Comparison of ENCODE assay signal across 20 mouse cellular contexts in the genomic region with DNA sequence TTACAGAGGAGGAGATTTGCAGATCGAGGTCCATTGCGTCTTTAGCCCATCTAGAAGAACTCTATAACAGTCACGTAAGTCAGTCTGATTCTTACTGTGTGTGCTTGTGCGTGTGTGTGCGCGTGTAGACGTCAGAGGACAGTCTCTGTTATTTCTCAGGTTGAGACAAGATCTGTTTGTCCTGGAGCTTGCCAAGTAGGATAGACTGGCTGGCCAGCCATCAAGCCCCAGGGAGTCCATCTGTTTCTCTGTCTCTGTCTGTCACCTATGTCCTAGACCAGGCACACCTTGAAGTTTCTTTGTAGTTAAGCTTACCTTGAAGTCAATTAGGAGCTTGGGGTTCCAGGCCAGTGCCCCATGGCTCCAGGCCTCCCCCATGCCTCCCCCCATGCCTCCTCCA. TPM values are rescaled to one million over a fixed set of nuclear protein-coding genes. Genes with fewer than 3 reads are reported as not detected.
A peak's percentile ranks its signal among the peaks of the same experiment; 100 is the strongest.
DNase-seq lines count a peak whose midpoint lies in the region; ATAC-seq lines count a peak whose summit lies in the region.
"Had no signal": no experiment of that assay in that cellular context is flagged by ENCODE, and none has a peak within 500 bp of the region (broad histone marks: within the 10 kb centered on the region; RNA-seq: fewer than 3 reads in every experiment).

No protein-coding gene starts in this region.

- H3K27me3 ChIP-seq in midbrain, embryonic 11.5 days (ENCODE audit: control insufficient read depth, insufficient read depth, low read length): no peaks in the 10 kb centered on the region
- H3K27me3 ChIP-seq: embryonic facial prominence, embryonic 13.5 days; forebrain, embryonic 12.5 days; hindbrain, embryonic 12.5 days had no signal

- H3K36me3 ChIP-seq in midbrain, embryonic 11.5 days (ENCODE audit: control insufficient read depth, insufficient read depth, low read length): peaks cover 32% of the 10 kb centered on the region

- H3K27ac ChIP-seq in midbrain, embryonic 11.5 days (ENCODE audit: low read depth, low read length): no peak overlapping the region
- H3K27ac ChIP-seq: embryonic facial prominence, embryonic 13.5 days; forebrain, embryonic 12.5 days; heart, embryonic 10.5 days; hindbrain, embryonic 12.5 days had no signal

- H3K4me1 ChIP-seq in midbrain, embryonic 11.5 days (ENCODE audit: control insufficient read depth, insufficient read depth, low read length): no peaks in the 10 kb centered on the region
- H3K4me1 ChIP-seq: embryonic facial prominence, embryonic 13.5 days; forebrain, embryonic 12.5 days; heart, embryonic 10.5 days; hindbrain, embryonic 12.5 days had no signal

- WGBS in midbrain, embryonic 11.5 days: 96% methylated on average over 7 of the region's 7 CpGs

- H3K4me3 ChIP-seq in midbrain, embryonic 11.5 days (ENCODE audit: low read depth, low read length): no peak overlapping the region
- H3K4me3 ChIP-seq: embryonic facial prominence, embryonic 13.5 days; forebrain, embryonic 12.5 days; heart, embryonic 10.5 days; hindbrain, embryonic 12.5 days had no signal

- H3K4me2 ChIP-seq in midbrain, embryonic 11.5 days: no peak overlapping the region
- H3K4me2 ChIP-seq: embryonic facial prominence, embryonic 13.5 days; forebrain, embryonic 12.5 days; hindbrain, embryonic 12.5 days had no signal

- H3K9me3 ChIP-seq in midbrain, embryonic 11.5 days (ENCODE audit: control insufficient read depth, low read length): no peaks in the 10 kb centered on the region
- H3K9me3 ChIP-seq: embryonic facial prominence, embryonic 13.5 days; forebrain, embryonic 12.5 days; heart, embryonic 10.5 days; hindbrain, embryonic 12.5 days had no signal

- ATAC-seq in midbrain, embryonic 11.5 days (ENCODE audit: low FRiP score): no peak
- ATAC-seq: forebrain, embryonic 16.5 days; hindbrain, embryonic 16.5 days; inflammation-experienced regulatory T-cells, adult 6 months; intestine, postnatal 0 days had no signal

- DNase-seq in cerebellum, adult 11-12 months: peak; percentile 77
- DNase-seq in cerebellum, postnatal 4 days (ENCODE audit: low spot score in 2 of 2): no peak
- DNase-seq in cerebellum, adult 8-10 months: peak; percentile 61
- peak; percentile 66 to 80 for DNase-seq in cerebellum, postnatal 14 days
- no peak for DNase-seq in midbrain, embryonic 11.5 days (ENCODE audit: low spot score, missing footprints)
- DNase-seq in embryo, embryonic 10.5 days (ENCODE audit: low spot score): no peak
- no peak for DNase-seq in retina, postnatal 1 day
- DNase-seq: adrenal gland, postnatal 14 days; gastrocnemius, postnatal 10 days; heart, adult 18-20 months; heart, postnatal 10 days; heart, postnatal 4 days had no signal

- H3K9ac ChIP-seq in midbrain, embryonic 11.5 days (ENCODE audit: low read length): no peak overlapping the region
- H3K9ac ChIP-seq: embryonic facial prominence, embryonic 13.5 days; forebrain, embryonic 12.5 days; hindbrain, embryonic 12.5 days had no signal

RNA-seq across cellular contexts. Expression of a gene that starts 16.1 kb away (rescaled TPM):
- polyA plus RNA-seq in midbrain, embryonic 11.5 days (2014; fragmentation: Nextera tagmentation; extraction: Ambion mirVana): 21.0 and 23.2 TPM in 2 replicates

RNA-seq across cellular contexts. Expression of a gene that starts 17.1 kb away (rescaled TPM):
- 22.0 and 25.2 TPM in 2 replicates for polyA plus RNA-seq in midbrain, embryonic 11.5 days (2014; fragmentation: Nextera tagmentation; extraction: Ambion mirVana)

RNA-seq across cellular contexts. Expression of a gene that starts 43.5 kb away (rescaled TPM):
- polyA plus RNA-seq in midbrain, embryonic 11.5 days (2014; fragmentation: Nextera tagmentation; extraction: Ambion mirVana): 9.6 and 10.6 TPM in 2 replicates

RNA-seq across cellular contexts. Expression of a gene that starts 55.2 kb away (rescaled TPM):
- 33.3 and 36.0 TPM in 2 replicates for polyA plus RNA-seq in midbrain, embryonic 11.5 days (2014; fragmentation: Nextera tagmentation; extraction: Ambion mirVana)

Comparison
In these comparisons a context has a peak if more than half of its experiments do, and no peak if none do; other contexts are left out.
1. DNase-seq: peak in cerebellum, adult 11-12 months (single experiment), cerebellum, adult 8-10 months (single experiment) and cerebellum, postnatal 14 days (2 of 2); none in cerebellum, postnatal 4 days (0 of 2), midbrain, embryonic 11.5 days (single experiment), embryo, embryonic 10.5 days (single experiment) and retina, postnatal 1 day (single experiment).